In the genomic region with DNA sequence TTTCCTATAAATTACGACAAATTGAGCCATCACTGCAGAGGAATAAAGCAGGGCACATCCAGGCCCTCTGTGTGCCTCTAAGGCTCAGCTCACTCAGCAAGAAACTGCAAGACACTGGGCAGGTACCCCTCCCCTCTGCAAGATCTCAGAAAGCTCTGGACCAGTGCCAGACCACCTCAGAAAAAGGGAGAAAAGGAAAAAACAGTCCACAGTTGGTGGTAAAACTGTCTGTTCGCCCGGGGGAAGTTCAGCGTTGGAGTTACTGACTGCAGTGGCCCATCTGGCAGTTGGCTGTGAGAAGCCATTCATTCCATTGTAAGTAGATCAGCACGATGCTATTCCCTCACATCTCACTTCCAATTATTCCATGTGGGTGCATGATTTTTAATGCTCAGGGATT, we compare ENCODE assay signal across 10 mouse cellular contexts. TPM values are rescaled to one million over a fixed set of nuclear protein-coding genes. Genes with fewer than 3 reads are reported as not detected.
DNase-seq lines count a peak whose midpoint lies in the region; ATAC-seq lines count a peak whose summit lies in the region.
"Had no signal": no experiment of that assay in that cellular context is flagged by ENCODE, and none has a peak within 500 bp of the region (broad histone marks: within the 10 kb centered on the region; RNA-seq: fewer than 3 reads in every experiment).

No protein-coding gene starts in this region.

- H3K27me3 ChIP-seq in kidney, embryonic 15.5 days: no peaks in the 10 kb centered on the region

- ATAC-seq in cerebellum, adult (ENCODE audit: insufficient number of reproducible peaks, low FRiP score, low TSS enrichment): no peak
- ATAC-seq in frontal cortex, adult (ENCODE audit: low TSS enrichment): peak; percentile 93
- no peak for ATAC-seq in kidney, embryonic 15.5 days (replicated peaks; ENCODE audit: low FRiP score)

- H3K9ac ChIP-seq in kidney, embryonic 15.5 days: no peak overlapping the region

- H3K27ac ChIP-seq in kidney, embryonic 15.5 days: no peak overlapping the region

- no peaks in the 10 kb centered on the region for H3K36me3 ChIP-seq in kidney, embryonic 15.5 days

- no peaks in the 10 kb centered on the region for H3K4me1 ChIP-seq in kidney, embryonic 15.5 days

- peak; percentile 0 for DNase-seq in cerebellum, adult 11 months
- peak; percentile 11 for DNase-seq in NIH3T3 (ENCODE audit: low read depth)
- peak; percentile 75 to 81 for DNase-seq in left cerebral cortex, adult 18-20 months (ENCODE audit: low spot score in 2 of 2)
- DNase-seq in spleen, postnatal 36 days (ENCODE audit: low spot score in 2 of 2): no peak
- no peak for DNase-seq in lung, adult 18-20 months
- DNase-seq: kidney, postnatal 14 days had no signal

- peaks cover 2% of the 10 kb centered on the region; the same call in 1 of the 2 replicates for H3K9me3 ChIP-seq in kidney, embryonic 15.5 days (replicated peaks)

- H3K4me3 ChIP-seq in kidney, embryonic 15.5 days (replicated peaks): no peak overlapping the region

- H3K4me2 ChIP-seq in kidney, embryonic 15.5 days: no peak overlapping the region
- H3K4me2 ChIP-seq: heart, embryonic 11.5 days had no signal

- WGBS in kidney, embryonic 15.5 days: 57% methylated on average over 5 of the region's 5 CpGs

RNA-seq across cellular contexts. Expression of gene Dscam, which starts 39.4 kb away (rescaled TPM):
- 10 to 100 TPM; 35.7 to 37.9 TPM for total RNA-seq in left cerebral cortex, adult 18-20 months (2021)
- polyA plus RNA-seq in kidney, embryonic 15.5 days (2015; fragmentation: Nextera tagmentation; extraction: Ambion mirVana): 0.06 TPM in 2 replicates

Comparison
In these comparisons a context has a peak if more than half of its experiments do, and no peak if none do; other contexts are left out.
1. DNase-seq: peak in cerebellum, adult 11 months (single experiment), NIH3T3 (single experiment) and left cerebral cortex, adult 18-20 months (2 of 2); none in spleen, postnatal 36 days (0 of 2) and lung, adult 18-20 months (0 of 2).